13 mouse cellular contexts compared by ENCODE assay signal in genomic region chr3:116928994-116929393, GRCm38 (mm10). TPM values are rescaled to one million over a fixed set of nuclear protein-coding genes. Genes with fewer than 3 reads are reported as not detected.
DNase-seq lines count a peak whose midpoint lies in the region; ATAC-seq and TF ChIP-seq lines count a peak whose summit lies in the region.
"Had no signal": no experiment of that assay in that cellular context is flagged by ENCODE, and none has a peak within 500 bp of the region (broad histone marks: within the 10 kb centered on the region; RNA-seq: fewer than 3 reads in every experiment).

No protein-coding gene starts in this region.

- H3K27me3 ChIP-seq in heart, embryonic 15.5 days, result no peaks in the 10 kb centered on the region
- H3K27me3 ChIP-seq in embryonic facial prominence, embryonic 15.5 days, result no peaks in the 10 kb centered on the region
- no peaks in the 10 kb centered on the region for H3K27me3 ChIP-seq in heart, postnatal 0 days (ENCODE audit: control insufficient read depth, insufficient read depth, low read length)
- no peaks in the 10 kb centered on the region for H3K27me3 ChIP-seq in kidney, embryonic 14.5 days (ENCODE audit: control insufficient read depth, insufficient read depth, low read length)
- no peaks in the 10 kb centered on the region for H3K27me3 ChIP-seq in midbrain, embryonic 14.5 days (ENCODE audit: control insufficient read depth, insufficient read depth, low read length)
- H3K27me3 ChIP-seq: kidney, embryonic 15.5 days; midbrain, embryonic 13.5 days had no signal

- no peak overlapping the region for H3K9ac ChIP-seq in heart, embryonic 15.5 days
- H3K9ac ChIP-seq in embryonic facial prominence, embryonic 15.5 days, result no peak overlapping the region
- H3K9ac ChIP-seq in heart, postnatal 0 days (replicated peaks; ENCODE audit: low read depth, low read length), result no peak overlapping the region
- no peak overlapping the region for H3K9ac ChIP-seq in kidney, embryonic 14.5 days (ENCODE audit: low read depth, low read length)
- no peak overlapping the region for H3K9ac ChIP-seq in midbrain, embryonic 14.5 days (replicated peaks; ENCODE audit: low read length)
- H3K9ac ChIP-seq: kidney, embryonic 15.5 days; liver, embryonic 14.5 days; midbrain, embryonic 13.5 days had no signal

- TF ChIP-seq CTCF in heart, postnatal 0 days (IDR thresholded peaks at IDR 0.05; ENCODE audit: low read depth), result no peak

- no peak overlapping the region for H3K4me3 ChIP-seq in heart, embryonic 15.5 days
- no peak overlapping the region for H3K4me3 ChIP-seq in embryonic facial prominence, embryonic 15.5 days (replicated peaks)
- no peak overlapping the region for H3K4me3 ChIP-seq in heart, postnatal 0 days (ENCODE audit: low read depth, low read length)
- H3K4me3 ChIP-seq in kidney, embryonic 14.5 days (ENCODE audit: low read length), result no peak overlapping the region
- H3K4me3 ChIP-seq in midbrain, embryonic 14.5 days (replicated peaks; ENCODE audit: low read depth, low read length), result no peak overlapping the region
- H3K4me3 ChIP-seq: kidney, embryonic 15.5 days; midbrain, embryonic 13.5 days had no signal

- intact Hi-C loops in heart, postnatal 25 days (cut with DNase I), result loop anchor here (5.0 kb wide), 1 partner anchor 33 kb away; no protein-coding TSS in a partner anchor

- no peak for TF ChIP-seq EP300 in heart, postnatal 0 days (IDR thresholded peaks at IDR 0.05; ENCODE audit: low read depth)

- 58% methylated on average over 4 of the region's 4 CpGs for WGBS in heart, embryonic 15.5 days
- WGBS in embryonic facial prominence, embryonic 15.5 days, result 63% methylated on average over 4 of the region's 4 CpGs
- WGBS in heart, postnatal 0 days, result 56% methylated on average over 4 of the region's 4 CpGs
- whole genome bisulfite sequencing in kidney, embryonic 14.5 days, result 87% methylated on average over 4 of the region's 4 CpGs
- WGBS in midbrain, embryonic 14.5 days, result 81% methylated on average over 4 of the region's 4 CpGs

- H3K9me3 ChIP-seq in heart, embryonic 15.5 days (replicated peaks), result no peaks in the 10 kb centered on the region
- H3K9me3 ChIP-seq in embryonic facial prominence, embryonic 15.5 days (replicated peaks), result no peaks in the 10 kb centered on the region
- no peaks in the 10 kb centered on the region for H3K9me3 ChIP-seq in heart, postnatal 0 days (replicated peaks; ENCODE audit: control insufficient read depth, low read length)
- H3K9me3 ChIP-seq in kidney, embryonic 14.5 days (ENCODE audit: control insufficient read depth, low read length), result no peaks in the 10 kb centered on the region
- H3K9me3 ChIP-seq in midbrain, embryonic 14.5 days (ENCODE audit: control insufficient read depth, low read length), result no peaks in the 10 kb centered on the region
- H3K9me3 ChIP-seq: kidney, embryonic 15.5 days; midbrain, embryonic 13.5 days had no signal

- H3K4me2 ChIP-seq in heart, embryonic 15.5 days, result no peak overlapping the region
- H3K4me2 ChIP-seq in embryonic facial prominence, embryonic 15.5 days (replicated peaks), result no peak overlapping the region
- no peak overlapping the region for H3K4me2 ChIP-seq in heart, postnatal 0 days (ENCODE audit: low read depth, low read length)
- H3K4me2 ChIP-seq in kidney, embryonic 14.5 days (replicated peaks; ENCODE audit: low read depth, low read length), result no peak overlapping the region
- H3K4me2 ChIP-seq in midbrain, embryonic 14.5 days (ENCODE audit: low read length), result no peak overlapping the region
- H3K4me2 ChIP-seq: kidney, embryonic 15.5 days; midbrain, embryonic 13.5 days had no signal

- no peak for DNase-seq in heart, postnatal 25 days (ENCODE audit: low spot score)
- no peak for DNase-seq in heart, postnatal 0 days (ENCODE audit: low spot score)
- DNase-seq in lung, postnatal 25 days (ENCODE audit: low spot score), result peak; percentile 27
- no peak for DNase-seq in spleen, postnatal 10 days (ENCODE audit: low spot score in 2 of 2)
- no peak for DNase-seq in midbrain, embryonic 14.5 days
- DNase-seq: thymus, adult 2 months had no signal

- H3K27ac ChIP-seq in heart, embryonic 15.5 days, result no peak overlapping the region
- H3K27ac ChIP-seq in embryonic facial prominence, embryonic 15.5 days (replicated peaks), result no peak overlapping the region
- peak overlapping the region; percentile 20; the same call in 1 of the 2 replicates for H3K27ac ChIP-seq in heart, postnatal 0 days (ENCODE audit: low read depth)
- no peak overlapping the region for H3K27ac ChIP-seq in kidney, embryonic 14.5 days (ENCODE audit: low read depth, low read length)
- no peak overlapping the region for H3K27ac ChIP-seq in midbrain, embryonic 14.5 days (replicated peaks; ENCODE audit: low read depth, low read length)
- H3K27ac ChIP-seq: kidney, embryonic 15.5 days; liver, embryonic 14.5 days; midbrain, embryonic 13.5 days had no signal

- H3K4me1 ChIP-seq in heart, embryonic 15.5 days (replicated peaks), result no peaks in the 10 kb centered on the region; the same call in 1 of the 2 replicates
- no peaks in the 10 kb centered on the region for H3K4me1 ChIP-seq in embryonic facial prominence, embryonic 15.5 days
- H3K4me1 ChIP-seq in heart, postnatal 0 days (ENCODE audit: control insufficient read depth, insufficient read depth), result peaks cover 7% of the 10 kb centered on the region; the same call in 1 of the 2 replicates
- no peaks in the 10 kb centered on the region for H3K4me1 ChIP-seq in kidney, embryonic 14.5 days (ENCODE audit: control insufficient read depth, insufficient read depth, low read length)
- no peaks in the 10 kb centered on the region for H3K4me1 ChIP-seq in midbrain, embryonic 14.5 days (ENCODE audit: control insufficient read depth, insufficient read depth, low read length)
- H3K4me1 ChIP-seq: kidney, embryonic 15.5 days; midbrain, embryonic 13.5 days had no signal

- ATAC-seq in heart, embryonic 15.5 days (replicated peaks; ENCODE audit: insufficient number of reproducible peaks, insufficient read depth, low FRiP score, low read depth), result 0 out of 2 replicates have a peak, but pooled peaks have one; percentile 39
- peak; percentile 60 for ATAC-seq in embryonic facial prominence, embryonic 15.5 days (ENCODE audit: insufficient number of reproducible peaks, low FRiP score, low TSS enrichment, low read depth)
- ATAC-seq in heart, postnatal 0 days (ENCODE audit: insufficient read depth, low read depth), result peak; percentile 60; the same call in 1 of the 2 replicates
- no peak for ATAC-seq in kidney, embryonic 14.5 days (ENCODE audit: low FRiP score, low TSS enrichment)
- ATAC-seq in midbrain, embryonic 14.5 days (ENCODE audit: low FRiP score, low TSS enrichment), result no peak
- ATAC-seq: midbrain, embryonic 13.5 days had no signal

- H3K36me3 ChIP-seq in heart, embryonic 15.5 days, result no peaks in the 10 kb centered on the region
- H3K36me3 ChIP-seq in embryonic facial prominence, embryonic 15.5 days, result no peaks in the 10 kb centered on the region
- H3K36me3 ChIP-seq in heart, postnatal 0 days (replicated peaks; ENCODE audit: control insufficient read depth, insufficient read depth, low read length), result peaks cover 21% of the 10 kb centered on the region
- no peaks in the 10 kb centered on the region for H3K36me3 ChIP-seq in kidney, embryonic 14.5 days (ENCODE audit: control insufficient read depth, insufficient read depth, low read length)
- no peaks in the 10 kb centered on the region for H3K36me3 ChIP-seq in midbrain, embryonic 14.5 days (ENCODE audit: control insufficient read depth, insufficient read depth, low read length)
- H3K36me3 ChIP-seq: kidney, embryonic 15.5 days had no signal

RNA-seq across cellular contexts. Expression of gene 4930455H04Rik, which starts 39.1 kb away (rescaled TPM):
- polyA plus RNA-seq in heart, embryonic 15.5 days (2015; fragmentation: Nextera tagmentation; extraction: Ambion mirVana), result not detected in 2 replicates
- not detected for total RNA-seq in heart, postnatal 25 days (2021)
- polyA plus RNA-seq in embryonic facial prominence, embryonic 15.5 days (2015; fragmentation: Nextera tagmentation; extraction: Ambion mirVana), result not detected in 2 replicates
- not detected in 2 replicates for total RNA-seq in heart, postnatal 0 days (2014; rRNA removed; ENCODE audit: low replicate concordance)
- polyA plus RNA-seq in heart, postnatal 0 days (2015; fragmentation: Nextera tagmentation; extraction: Ambion mirVana), result 0.11 TPM in 1 of 2 replicates, not detected in the other
- not detected in 2 replicates for polyA plus RNA-seq in kidney, embryonic 14.5 days (2014; fragmentation: Nextera tagmentation; extraction: Ambion mirVana)
- polyA plus RNA-seq in midbrain, embryonic 14.5 days (2014; fragmentation: Nextera tagmentation; extraction: Ambion mirVana), result not detected in 2 replicates
- total RNA-seq: layer of hippocampus, postnatal 25 days had no signal
- polyA plus RNA-seq: kidney, embryonic 15.5 days; liver, embryonic 14.5 days; midbrain, embryonic 13.5 days; thymus, adult 2 months had no signal

RNA-seq across cellular contexts. Expression of gene Palmd, which starts 39.8 kb away (rescaled TPM):
- polyA plus RNA-seq in heart, embryonic 15.5 days (2015; fragmentation: Nextera tagmentation; extraction: Ambion mirVana), result 14.5 and 17.4 TPM in 2 replicates
- total RNA-seq in heart, postnatal 25 days (2021), result 10 to 100 TPM; 54.5 to 71.2 TPM
- 22.3 and 26.3 TPM in 2 replicates for polyA plus RNA-seq in embryonic facial prominence, embryonic 15.5 days (2015; fragmentation: Nextera tagmentation; extraction: Ambion mirVana)
- total RNA-seq in heart, postnatal 0 days (2014; rRNA removed; ENCODE audit: low replicate concordance), result 7.9 and 10.9 TPM in 2 replicates
- polyA plus RNA-seq in heart, postnatal 0 days (2015; fragmentation: Nextera tagmentation; extraction: Ambion mirVana), result 23.2 and 29.7 TPM in 2 replicates
- polyA plus RNA-seq in kidney, embryonic 14.5 days (2014; fragmentation: Nextera tagmentation; extraction: Ambion mirVana), result 1.6 and 1.7 TPM in 2 replicates
- 7.3 and 11.5 TPM in 2 replicates for polyA plus RNA-seq in midbrain, embryonic 14.5 days (2014; fragmentation: Nextera tagmentation; extraction: Ambion mirVana)

Comparison
In these comparisons a context has a peak if more than half of its experiments do, and no peak if none do; other contexts are left out.
1. ATAC-seq: peak in heart, embryonic 15.5 days (single experiment), embryonic facial prominence, embryonic 15.5 days (single experiment) and heart, postnatal 0 days (single experiment); none in kidney, embryonic 14.5 days (single experiment) and midbrain, embryonic 14.5 days (single experiment).